Mouse (Mus musculus) embryo, embryonic 11 days (tissue): ENCODE data around the gene Pax7.
A peak's percentile ranks its signal among the peaks of the same experiment; 100 is the strongest.

Experiments used
- DNase-seq: peaks from one replicate; pipeline ENCODE4 v3.0.0-alpha.2; 2015

Gene Pax7

GRCm38 (mm10) chr4:139747190-139747936, 86.0 kb downstream of the Pax7 start:
- peak; percentile 63 for DNase-seq

- no peak for DNase-seq
These were observed 87.2 kb downstream of the Pax7 start for GRCm38 (mm10) chr4:139746177-139746576.

GRCm38 (mm10) chr4:139744765-139745395, 88.4 kb downstream of the Pax7 start:
- no peak for DNase-seq

- DNase-seq, result no peak
These were observed 89.7 kb downstream of the Pax7 start for GRCm38 (mm10) chr4:139743626-139744025.

- no peak for DNase-seq
These were observed 96.3 kb downstream of the Pax7 start for GRCm38 (mm10) chr4:139737035-139737434.

GRCm38 (mm10) chr4:139727101-139727500, 106.2 kb downstream of the Pax7 start:
- DNase-seq, result no peak

GRCm38 (mm10) chr4:139725421-139725820, 107.9 kb downstream of the Pax7 start:
- no peak for DNase-seq

GRCm38 (mm10) chr4:139724296-139724695, 109.0 kb downstream of the Pax7 start:
- DNase-seq, result no peak

GRCm38 (mm10) chr4:139718978-139719377, 114.3 kb downstream of the Pax7 start:
- no peak for DNase-seq

GRCm38 (mm10) chr4:139716477-139717169, 116.7 kb downstream of the Pax7 start:
- no peak for DNase-seq

GRCm38 (mm10) chr4:139715241-139715932, 117.9 kb downstream of the Pax7 start:
- DNase-seq, result peak; percentile 44

- DNase-seq, result peak; percentile 28
These were observed 122.6 kb downstream of the Pax7 start for GRCm38 (mm10) chr4:139710467-139711334.

- DNase-seq, result no peak
These were observed 127.3 kb downstream of the Pax7 start for GRCm38 (mm10) chr4:139705986-139706385.

- no peak for DNase-seq
These were observed 129.9 kb downstream of the Pax7 start for GRCm38 (mm10) chr4:139703468-139703867.

- no peak for DNase-seq
These were observed 130.4 kb downstream of the Pax7 start for GRCm38 (mm10) chr4:139702914-139703313.

GRCm38 (mm10) chr4:139698602-139699001, 134.7 kb downstream of the Pax7 start:
- peak; percentile 32 for DNase-seq

GRCm38 (mm10) chr4:139697755-139698154, 135.6 kb downstream of the Pax7 start:
- DNase-seq, result peak; percentile 69

GRCm38 (mm10) chr4:139693315-139693714, 140.0 kb downstream of the Pax7 start:
- no peak for DNase-seq

GRCm38 (mm10) chr4:139689627-139690269, 143.6 kb downstream of the Pax7 start:
- no peak for DNase-seq

GRCm38 (mm10) chr4:139688058-139688457, 145.3 kb downstream of the Pax7 start:
- no peak for DNase-seq
